Mouse (Mus musculus): ENCODE measurements around the gene Lzts2. TPM values are rescaled to one million over a fixed set of nuclear protein-coding genes. Genes with fewer than 3 reads are reported as not detected.
"Not testable (repeated sequence)": the region's sequence is repeated elsewhere in the genome, so short reads cannot be mapped to it uniquely, and the experiment has no call there.

Lzts2 gene
- polyA plus RNA-seq, 1 experiment from 2014 or later: 34.7 TPM

GRCm38 (mm10) chr19:45028746-45029145 is 14.5 kb downstream of the Lzts2 start:
- Histone ChIP-seq H3K4me1 (ENCODE audit: control insufficient read depth, insufficient read depth, low read length) (peaks cover 30% of the 10 kb centered on the region), H3K27me3 (replicated peaks; ENCODE audit: control insufficient read depth, insufficient read depth, low read length) (no peaks in the 10 kb centered on the region), H3K9me3 (ENCODE audit: control insufficient read depth, low read length) (no peaks in the 10 kb centered on the region), H3K4me3 (ENCODE audit: low read length) (no peak overlapping the region), H3K9ac (ENCODE audit: low read depth, low read length) (no peak overlapping the region), H3K4me2 (ENCODE audit: low read depth, low read length) (no peak overlapping the region), H3K36me3 (ENCODE audit: control insufficient read depth, insufficient read depth, low read length) (peaks cover 24% of the 10 kb centered on the region), H3K27ac (ENCODE audit: low read length) (0 out of 2 replicates have a peak overlapping the region, but pooled peaks have one; percentile 0)
- no peak for ATAC-seq
- WGBS: 60% methylated on average over 19 of the region's 19 CpGs

GRCm38 (mm10) chr19:45029571-45029970 is 15.4 kb downstream of the Lzts2 start:
- H3K9me3 ChIP-seq (ENCODE audit: control insufficient read depth, low read length): no peaks in the 10 kb centered on the region
- 59% methylated on average over 9 of the region's 9 CpGs for WGBS
- no peak overlapping the region for H3K4me3 ChIP-seq (ENCODE audit: low read length)
- H3K36me3 ChIP-seq (ENCODE audit: control insufficient read depth, insufficient read depth, low read length): peaks cover 19% of the 10 kb centered on the region
- H3K27ac ChIP-seq (ENCODE audit: low read length): no peak overlapping the region
- H3K4me2 ChIP-seq (ENCODE audit: low read depth, low read length): no peak overlapping the region
- no peaks in the 10 kb centered on the region for H3K27me3 ChIP-seq (replicated peaks; ENCODE audit: control insufficient read depth, insufficient read depth, low read length)
- no peak for ATAC-seq
- H3K9ac ChIP-seq (ENCODE audit: low read depth, low read length): no peak overlapping the region
- peaks cover 30% of the 10 kb centered on the region for H3K4me1 ChIP-seq (ENCODE audit: control insufficient read depth, insufficient read depth, low read length)

- H3K27ac ChIP-seq (ENCODE audit: low read length): no peak overlapping the region
- H3K4me2 ChIP-seq (ENCODE audit: low read depth, low read length): no peak overlapping the region
- no peaks in the 10 kb centered on the region for H3K9me3 ChIP-seq (ENCODE audit: control insufficient read depth, low read length)
- ATAC-seq: peak; percentile 26; the same call in 1 of the 2 replicates
- WGBS: 39% methylated on average over 8 of the region's 8 CpGs
- H3K4me3 ChIP-seq (ENCODE audit: low read length): no peak overlapping the region
- peaks cover 30% of the 10 kb centered on the region for H3K4me1 ChIP-seq (ENCODE audit: control insufficient read depth, insufficient read depth, low read length)
- no peak overlapping the region for H3K9ac ChIP-seq (ENCODE audit: low read depth, low read length)
- H3K36me3 ChIP-seq (ENCODE audit: control insufficient read depth, insufficient read depth, low read length): peaks cover 15% of the 10 kb centered on the region
- no peaks in the 10 kb centered on the region for H3K27me3 ChIP-seq (replicated peaks; ENCODE audit: control insufficient read depth, insufficient read depth, low read length)
Measured at GRCm38 (mm10) chr19:45030111-45030510, 15.9 kb downstream of the Lzts2 start.

GRCm38 (mm10) chr19:45030746-45031693 is 16.8 kb downstream of the Lzts2 start:
- Histone ChIP-seq H3K27ac (ENCODE audit: low read length) (no peak overlapping the region), H3K9me3 (ENCODE audit: control insufficient read depth, low read length) (no peaks in the 10 kb centered on the region), H3K9ac (ENCODE audit: low read depth, low read length) (no peak overlapping the region), H3K4me2 (ENCODE audit: low read depth, low read length) (peak overlapping the region; percentile 51), H3K4me3 (ENCODE audit: low read length) (peak overlapping the region; percentile 12; the same call in 1 of the 2 replicates), H3K36me3 (ENCODE audit: control insufficient read depth, insufficient read depth, low read length) (peaks cover 11% of the 10 kb centered on the region), H3K4me1 (ENCODE audit: control insufficient read depth, insufficient read depth, low read length) (peaks cover 30% of the 10 kb centered on the region), H3K27me3 (replicated peaks; ENCODE audit: control insufficient read depth, insufficient read depth, low read length) (no peaks in the 10 kb centered on the region)
- ATAC-seq: 0 out of 2 replicates have a peak, but pooled peaks have one; percentile 14
- WGBS: 39% methylated on average over 20 of the region's 20 CpGs

GRCm38 (mm10) chr19:45031780-45032179 is 17.6 kb downstream of the Lzts2 start:
- Histone ChIP-seq H3K27me3 (replicated peaks; ENCODE audit: control insufficient read depth, insufficient read depth, low read length) (no peaks in the 10 kb centered on the region), H3K9me3 (ENCODE audit: control insufficient read depth, low read length) (no peaks in the 10 kb centered on the region), H3K4me2 (ENCODE audit: low read depth, low read length) (no peak overlapping the region), H3K4me3 (ENCODE audit: low read length) (no peak overlapping the region), H3K27ac (ENCODE audit: low read length) (no peak overlapping the region), H3K36me3 (ENCODE audit: control insufficient read depth, insufficient read depth, low read length) (peaks cover 6% of the 10 kb centered on the region; the same call in 1 of the 2 replicates), H3K4me1 (ENCODE audit: control insufficient read depth, insufficient read depth, low read length) (peaks cover 30% of the 10 kb centered on the region), H3K9ac (ENCODE audit: low read depth, low read length) (no peak overlapping the region)
- WGBS: 9% methylated on average over 4 of the region's 4 CpGs
- peak; percentile 65 for ATAC-seq

- no peaks in the 10 kb centered on the region for H3K9me3 ChIP-seq (ENCODE audit: control insufficient read depth, low read length)
- no peak overlapping the region; the same call in 1 of the 2 replicates for H3K9ac ChIP-seq (ENCODE audit: low read depth, low read length)
- WGBS: 60% methylated on average over 17 of the region's 17 CpGs
- no peaks in the 10 kb centered on the region for H3K27me3 ChIP-seq (replicated peaks; ENCODE audit: control insufficient read depth, insufficient read depth, low read length)
- H3K4me1 ChIP-seq (ENCODE audit: control insufficient read depth, insufficient read depth, low read length): peaks cover 23% of the 10 kb centered on the region
- H3K27ac ChIP-seq (ENCODE audit: low read length): no peak overlapping the region
- no peak overlapping the region for H3K4me2 ChIP-seq (ENCODE audit: low read depth, low read length)
- no peaks in the 10 kb centered on the region; the same call in 1 of the 2 replicates for H3K36me3 ChIP-seq (ENCODE audit: control insufficient read depth, insufficient read depth, low read length)
- H3K4me3 ChIP-seq (ENCODE audit: low read length): no peak overlapping the region
- ATAC-seq: no peak
Measured at GRCm38 (mm10) chr19:45032570-45033332, 18.5 kb downstream of the Lzts2 start.

GRCm38 (mm10) chr19:45036867-45037266 is 22.7 kb downstream of the Lzts2 start:
- WGBS: 39% methylated on average over 16 of the region's 16 CpGs
- no peaks in the 10 kb centered on the region for H3K36me3 ChIP-seq (ENCODE audit: control insufficient read depth, insufficient read depth, low read length)
- no peak for ATAC-seq

GRCm38 (mm10) chr19:45038198-45038597 is 24.0 kb downstream of the Lzts2 start:
- not testable (repeated sequence) for H3K4me1 ChIP-seq (ENCODE audit: control insufficient read depth, insufficient read depth, low read length); H3K9me3 ChIP-seq (ENCODE audit: control insufficient read depth, low read length); H3K27ac ChIP-seq (ENCODE audit: low read length); H3K4me2 ChIP-seq (ENCODE audit: low read depth, low read length); H3K9ac ChIP-seq (ENCODE audit: low read depth, low read length); H3K36me3 ChIP-seq (ENCODE audit: control insufficient read depth, insufficient read depth, low read length); ATAC-seq; H3K4me3 ChIP-seq (ENCODE audit: low read length)
- WGBS: 87% methylated on average over 7 of the region's 7 CpGs
- peaks cover 17% of the 10 kb centered on the region; the same call in 1 of the 2 replicates for H3K27me3 ChIP-seq (replicated peaks; ENCODE audit: control insufficient read depth, insufficient read depth, low read length)

More at GRCm38 (mm10) chr19:45036867-45037266, 22.7 kb downstream of the Lzts2 start:
- no peaks in the 10 kb centered on the region for H3K9me3 ChIP-seq (ENCODE audit: control insufficient read depth, low read length)
- no peak overlapping the region for H3K9ac ChIP-seq (ENCODE audit: low read depth, low read length)
- H3K27ac ChIP-seq (ENCODE audit: low read length): no peak overlapping the region
- no peak overlapping the region for H3K4me3 ChIP-seq (ENCODE audit: low read length)
- peaks cover 7% of the 10 kb centered on the region; the same call in 1 of the 2 replicates for H3K4me1 ChIP-seq (ENCODE audit: control insufficient read depth, insufficient read depth, low read length)
- peaks cover 17% of the 10 kb centered on the region; the same call in 1 of the 2 replicates for H3K27me3 ChIP-seq (replicated peaks; ENCODE audit: control insufficient read depth, insufficient read depth, low read length)
- H3K4me2 ChIP-seq (ENCODE audit: low read depth, low read length): no peak overlapping the region

GRCm38 (mm10) chr19:45040214-45040613 is 26.0 kb downstream of the Lzts2 start:
- no peaks in the 10 kb centered on the region for H3K9me3 ChIP-seq (ENCODE audit: control insufficient read depth, low read length)
- ATAC-seq: no peak
- no peak overlapping the region for H3K9ac ChIP-seq (ENCODE audit: low read depth, low read length)
- H3K36me3 ChIP-seq (ENCODE audit: control insufficient read depth, insufficient read depth, low read length): no peaks in the 10 kb centered on the region
- H3K27me3 ChIP-seq (replicated peaks; ENCODE audit: control insufficient read depth, insufficient read depth, low read length): peaks cover 17% of the 10 kb centered on the region; the same call in 1 of the 2 replicates
- H3K27ac ChIP-seq (ENCODE audit: low read length): no peak overlapping the region
- 0 out of 2 replicates have a peak, but pooled peaks cover 2% of the 10 kb centered on the region for H3K4me1 ChIP-seq (ENCODE audit: control insufficient read depth, insufficient read depth, low read length)
- H3K4me2 ChIP-seq (ENCODE audit: low read depth, low read length): no peak overlapping the region
- WGBS: 43% methylated on average over 13 of the region's 13 CpGs
- no peak overlapping the region for H3K4me3 ChIP-seq (ENCODE audit: low read length)

All from intestine, embryonic 16.5 days (tissue).